Mouse (Mus musculus): ENCODE measurements around the gene Hist1h2bm.
"Not testable (repeated sequence)": the region's sequence is repeated elsewhere in the genome, so short reads cannot be mapped to it uniquely, and the experiment has no call there.

- TF ChIP-seq POLR2A (IDR thresholded peaks at IDR 0.05; ENCODE audit: borderline replicate concordance, low read depth, low read length); CTCF (IDR thresholded peaks at IDR 0.05; ENCODE audit: low read depth, low read length): not testable (repeated sequence)
Observed at GRCm38 (mm10) chr13:21716540-21717391, 5.1 kb upstream of the Hist1h2bm start.

Data from bone marrow macrophage, adult 2 months (primary cell).